Mouse (Mus musculus) lung, embryonic 14.5 days (tissue): ENCODE measurements around the gene Pzp. TPM values are rescaled to one million over a fixed set of nuclear protein-coding genes. Genes with fewer than 3 reads are reported as not detected.

Experiments
- ATAC-seq: fragments of 200-750 bp; cut with Nextera tagmentation; 2 replicates; pipeline ENCODE4 v1.8.0; 2017; ENCODE audit warnings: mild to moderate bottlenecking, moderate TSS enrichment, moderate library complexity; ENCODE audit not compliant: insufficient read depth
- DNase-seq: peaks from one replicate; pipeline ENCODE4 v3.0.0-alpha.2; 2015
- H3K27ac ChIP-seq: fragments of 300-500 bp; sonication (generic); 2 replicates; pipeline ENCODE4 v1.5.1; 2014; ENCODE audit warnings: low read depth, mild to moderate bottlenecking, moderate library complexity
- H3K27me3 ChIP-seq: fragments of 300-500 bp; sonication (generic); 2 replicates; pipeline ENCODE4 v1.6.1; 2014; ENCODE audit warnings: low read length, control low read depth; ENCODE audit not compliant: insufficient read depth
- H3K36me3 ChIP-seq: fragments of 300-500 bp; sonication (generic); 2 replicates; pipeline ENCODE4 v1.6.1; 2014; ENCODE audit warnings: control low read depth; ENCODE audit not compliant: insufficient read depth
- H3K4me1 ChIP-seq: fragments of 300-500 bp; sonication (generic); 2 replicates; pipeline ENCODE4 v1.6.1; 2014; ENCODE audit warnings: antibody characterized with exemption, control low read depth; ENCODE audit not compliant: insufficient read depth
- H3K4me2 ChIP-seq: fragments of 300-500 bp; sonication (generic); 2 replicates; pipeline ENCODE4 v1.6.1; 2014; ENCODE audit warnings: mild to moderate bottlenecking
- H3K4me3 ChIP-seq: fragments of 300-500 bp; sonication (generic); 2 replicates; pipeline ENCODE4 v1.5.1; 2014; ENCODE audit warnings: low read depth, low read length
- H3K9ac ChIP-seq: fragments of 300-500 bp; sonication (generic); 2 replicates; pipeline ENCODE4 v1.6.1; 2014
- H3K9me3 ChIP-seq: fragments of 300-500 bp; sonication (generic); 2 replicates; pipeline ENCODE4 v1.6.1; 2016; ENCODE audit warnings: low read depth, low read length, control low read depth
- CTCF ChIP-seq: IDR thresholded peaks from 2 replicates; pipeline ENCODE4 v1.5.1; 2016; ENCODE audit warnings: antibody characterized with exemption, low read depth
- WGBS: fragments of 180-500 bp; shearing (Covaris S2); extraction: QIAGEN DNeasy Blood & Tissue Kit; methylation state at CpG from one replicate; pipeline ENCODE4 v1.1.7; 2014; 5-methylcytosine and 5-hydroxymethylcytosine counted together
- polyA plus RNA-seq: library from polyadenylated mRNA; unstranded; fragments of >200 nt; fragmentation: Nextera tagmentation; extraction: Ambion mirVana; gene quantifications from 2 replicates; pipeline ENCODE4 v1.2.1, GENCODE M21; 2014

Gene Pzp
- polyA plus RNA-seq, 1 experiment from 2014 or later: 0.04 TPM

- no peaks in the 10 kb centered on the region for H3K36me3 ChIP-seq
- no peak overlapping the region for H3K4me2 ChIP-seq
- no peak overlapping the region for H3K27ac ChIP-seq
- DNase-seq (no peak), ATAC-seq (no peak)
- 69% methylated on average over 4 of the region's 4 CpGs for WGBS
- TF ChIP-seq CTCF: no peak
- no peak overlapping the region for H3K4me3 ChIP-seq
- H3K9me3 ChIP-seq: no peaks in the 10 kb centered on the region
- H3K9ac ChIP-seq: no peak overlapping the region
- H3K4me1 ChIP-seq: no peaks in the 10 kb centered on the region
- H3K27me3 ChIP-seq: no peaks in the 10 kb centered on the region
These were observed 61.5 kb downstream of the Pzp start for GRCm38 (mm10) chr6:128464996-128465395.

- no peak overlapping the region for H3K27ac ChIP-seq
- no peaks in the 10 kb centered on the region for H3K27me3 ChIP-seq
- no peak for DNase-seq
- no peak overlapping the region for H3K9ac ChIP-seq
- TF ChIP-seq CTCF: no peak
- H3K9me3 ChIP-seq: no peaks in the 10 kb centered on the region
- no peak overlapping the region for H3K4me3 ChIP-seq
- no peaks in the 10 kb centered on the region for H3K36me3 ChIP-seq
- H3K4me1 ChIP-seq: no peaks in the 10 kb centered on the region
- H3K4me2 ChIP-seq: no peak overlapping the region
- no peak for ATAC-seq
These were observed 64.9 kb downstream of the Pzp start for GRCm38 (mm10) chr6:128461606-128462005.

GRCm38 (mm10) chr6:128460729-128461503 lies 65.6 kb downstream of the Pzp start:
- ATAC-seq: no peak
- Histone ChIP-seq H3K27ac (no peak overlapping the region), H3K4me2 (no peak overlapping the region), H3K27me3 (no peaks in the 10 kb centered on the region), H3K4me1 (no peaks in the 10 kb centered on the region), H3K36me3 (no peaks in the 10 kb centered on the region), H3K4me3 (no peak overlapping the region), H3K9ac (no peak overlapping the region), H3K9me3 (no peaks in the 10 kb centered on the region)
- TF ChIP-seq CTCF: no peak
- 70% methylated on average over 14 of the region's 14 CpGs for WGBS
- no peak for DNase-seq

- Histone ChIP-seq H3K4me2 (no peak overlapping the region), H3K36me3 (no peaks in the 10 kb centered on the region), H3K9me3 (no peaks in the 10 kb centered on the region), H3K9ac (no peak overlapping the region), H3K4me3 (no peak overlapping the region), H3K27me3 (no peaks in the 10 kb centered on the region), H3K27ac (no peak overlapping the region), H3K4me1 (no peaks in the 10 kb centered on the region)
- ATAC-seq: no peak
- TF ChIP-seq CTCF: no peak
- no peak for DNase-seq
- 37% methylated on average over 2 of the region's 2 CpGs for WGBS
These were observed 66.2 kb downstream of the Pzp start for GRCm38 (mm10) chr6:128460321-128460720.

- Histone ChIP-seq H3K4me2 (no peak overlapping the region), H3K27me3 (no peaks in the 10 kb centered on the region), H3K9me3 (no peaks in the 10 kb centered on the region), H3K4me1 (no peaks in the 10 kb centered on the region), H3K9ac (no peak overlapping the region), H3K4me3 (no peak overlapping the region), H3K27ac (no peak overlapping the region), H3K36me3 (no peaks in the 10 kb centered on the region)
- ATAC-seq (no peak), DNase-seq (no peak)
- no peak for TF ChIP-seq CTCF
- 79% methylated on average over 5 of the region's 5 CpGs for WGBS
These were observed 69.3 kb downstream of the Pzp start for GRCm38 (mm10) chr6:128457186-128457585.

GRCm38 (mm10) chr6:128455835-128456605 lies 70.5 kb downstream of the Pzp start:
- no peak for DNase-seq
- Histone ChIP-seq H3K4me3 (no peak overlapping the region), H3K9ac (no peak overlapping the region), H3K27me3 (no peaks in the 10 kb centered on the region), H3K27ac (no peak overlapping the region), H3K4me1 (no peaks in the 10 kb centered on the region), H3K4me2 (no peak overlapping the region), H3K36me3 (no peaks in the 10 kb centered on the region), H3K9me3 (no peaks in the 10 kb centered on the region)
- peak; percentile 31 for ATAC-seq
- TF ChIP-seq CTCF: no peak
- 53% methylated on average over 12 of the region's 12 CpGs for WGBS

GRCm38 (mm10) chr6:128447063-128447462 lies 79.5 kb downstream of the Pzp start:
- Histone ChIP-seq H3K9me3 (no peaks in the 10 kb centered on the region), H3K27me3 (no peaks in the 10 kb centered on the region), H3K36me3 (no peaks in the 10 kb centered on the region), H3K4me3 (no peak overlapping the region), H3K27ac (no peak overlapping the region), H3K9ac (no peak overlapping the region), H3K4me2 (no peak overlapping the region), H3K4me1 (no peaks in the 10 kb centered on the region)
- no peak for DNase-seq
- ATAC-seq: no peak
- no peak for TF ChIP-seq CTCF
- WGBS: 92% methylated on average over 5 of the region's 5 CpGs
